Mouse (Mus musculus): ENCODE data around the gene Epb41l1. TPM values are rescaled to one million over a fixed set of nuclear protein-coding genes. Genes with fewer than 3 reads are reported as not detected.

The Epb41l1 gene
- polyA plus RNA-seq, 1 experiment from 2014 or later: 3.1 TPM

DNA sequence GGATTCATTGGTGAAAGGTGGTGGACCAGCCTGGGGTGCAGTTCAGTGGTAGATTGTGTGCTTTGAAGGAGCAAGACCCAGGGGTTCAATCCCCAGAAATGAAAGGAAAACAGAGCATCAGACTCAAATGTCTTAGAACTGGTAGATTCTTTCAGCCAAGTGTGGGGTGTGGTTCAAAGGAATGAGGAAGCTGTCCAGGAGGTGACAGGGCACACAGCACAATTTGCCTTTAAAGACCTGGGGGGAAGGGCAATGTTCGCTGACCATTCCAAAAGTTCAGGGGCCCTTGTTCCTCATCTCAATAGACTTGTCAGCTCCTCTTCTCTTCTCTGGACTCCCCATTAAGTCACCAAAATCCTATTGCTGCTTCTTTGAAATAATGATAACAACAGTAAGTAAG, 3.5 kb upstream of the Epb41l1 start:
- Histone ChIP-seq H3K9ac (ENCODE audit: low read length) (no peak overlapping the region), H3K4me3 (ENCODE audit: low read depth, low read length) (no peak overlapping the region), H3K4me1 (replicated peaks; ENCODE audit: control insufficient read depth, insufficient read depth, low read length) (no peaks in the 10 kb centered on the region), H3K36me3 (ENCODE audit: control insufficient read depth, insufficient read depth, low read length) (no peaks in the 10 kb centered on the region), H3K27ac (ENCODE audit: low read depth, low read length) (no peak overlapping the region), H3K27me3 (ENCODE audit: control insufficient read depth, insufficient read depth, low read length) (peaks cover 18% of the 10 kb centered on the region), H3K9me3 (ENCODE audit: control insufficient read depth, low read length) (no peaks in the 10 kb centered on the region), H3K4me2 (ENCODE audit: low read depth, low read length, severe bottlenecking) (no peak overlapping the region)
- WGBS: 50% methylated on average over 1 of the region's 1 CpGs
- ATAC-seq (replicated peaks; ENCODE audit: low FRiP score) (no peak), DNase-seq (ENCODE audit: low spot score) (no peak)

DNA sequence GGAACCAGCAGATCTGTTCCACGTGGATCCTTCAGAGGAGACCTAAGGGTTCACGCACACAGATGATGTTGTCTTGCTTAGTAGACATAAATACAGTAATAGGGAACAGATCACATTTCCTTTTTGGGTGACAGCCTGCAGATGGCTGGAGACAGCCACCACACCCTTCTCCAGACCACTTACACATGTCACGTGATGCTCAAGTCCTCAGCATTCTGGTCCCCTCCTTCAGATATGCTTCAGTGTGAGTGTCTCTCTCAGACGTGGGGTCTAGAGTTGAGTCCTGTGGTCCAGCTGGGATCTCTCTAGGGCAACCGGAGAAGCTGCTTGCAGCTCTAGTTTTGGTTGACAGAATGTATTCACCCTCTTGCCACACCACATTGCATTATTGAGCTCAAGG, 2.2 kb upstream of the Epb41l1 start:
- no peak overlapping the region for H3K4me3 ChIP-seq (ENCODE audit: low read depth, low read length)
- ATAC-seq (replicated peaks; ENCODE audit: low FRiP score) (no peak), DNase-seq (ENCODE audit: low spot score) (no peak)
- no peaks in the 10 kb centered on the region for H3K36me3 ChIP-seq (ENCODE audit: control insufficient read depth, insufficient read depth, low read length)
- H3K9ac ChIP-seq (ENCODE audit: low read length): no peak overlapping the region
- H3K4me1 ChIP-seq (replicated peaks; ENCODE audit: control insufficient read depth, insufficient read depth, low read length): no peaks in the 10 kb centered on the region; the same call in 1 of the 2 replicates
- H3K27me3 ChIP-seq (ENCODE audit: control insufficient read depth, insufficient read depth, low read length): peaks cover 26% of the 10 kb centered on the region
- no peak overlapping the region for H3K4me2 ChIP-seq (ENCODE audit: low read depth, low read length, severe bottlenecking)
- no peaks in the 10 kb centered on the region for H3K9me3 ChIP-seq (ENCODE audit: control insufficient read depth, low read length)
- 82% methylated on average over 5 of the region's 5 CpGs for WGBS
- H3K27ac ChIP-seq (ENCODE audit: low read depth, low read length): no peak overlapping the region

DNA sequence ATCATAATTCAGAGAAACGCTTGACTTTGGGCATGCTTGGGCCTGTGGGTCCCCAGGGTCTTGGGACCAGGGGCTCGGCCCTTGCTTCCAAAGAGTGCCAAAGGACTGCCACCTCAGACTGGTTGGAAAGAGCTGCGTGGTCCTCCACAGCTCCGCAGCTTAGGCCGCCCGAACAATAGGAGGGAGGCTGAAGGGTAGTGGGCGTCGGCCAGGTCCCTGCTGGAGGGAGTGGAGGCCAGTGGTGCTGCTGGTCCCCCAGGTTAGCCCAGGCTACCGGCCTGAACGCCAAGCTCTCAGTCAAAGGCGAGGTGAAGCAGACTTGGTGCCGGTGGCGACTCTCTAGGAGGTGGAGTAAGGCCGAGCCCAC, 399 bp upstream of the Epb41l1 start:
- Histone ChIP-seq H3K4me2 (ENCODE audit: low read depth, low read length, severe bottlenecking) (peak overlapping the region; percentile 100), H3K36me3 (ENCODE audit: control insufficient read depth, insufficient read depth, low read length) (no peaks in the 10 kb centered on the region), H3K4me1 (replicated peaks; ENCODE audit: control insufficient read depth, insufficient read depth, low read length) (no peaks in the 10 kb centered on the region; the same call in 1 of the 2 replicates), H3K9me3 (ENCODE audit: control insufficient read depth, low read length) (no peaks in the 10 kb centered on the region), H3K4me3 (ENCODE audit: low read depth, low read length) (peak overlapping the region; percentile 57), H3K27me3 (ENCODE audit: control insufficient read depth, insufficient read depth, low read length) (peaks cover 26% of the 10 kb centered on the region), H3K9ac (ENCODE audit: low read length) (peak overlapping the region; percentile 67), H3K27ac (ENCODE audit: low read depth, low read length) (no peak overlapping the region)
- ATAC-seq (replicated peaks; ENCODE audit: low FRiP score) (0 out of 2 replicates have a peak, but pooled peaks have one; percentile 22), DNase-seq (ENCODE audit: low spot score) (no peak)
- 5% methylated on average over 14 of the region's 14 CpGs for WGBS

DNA sequence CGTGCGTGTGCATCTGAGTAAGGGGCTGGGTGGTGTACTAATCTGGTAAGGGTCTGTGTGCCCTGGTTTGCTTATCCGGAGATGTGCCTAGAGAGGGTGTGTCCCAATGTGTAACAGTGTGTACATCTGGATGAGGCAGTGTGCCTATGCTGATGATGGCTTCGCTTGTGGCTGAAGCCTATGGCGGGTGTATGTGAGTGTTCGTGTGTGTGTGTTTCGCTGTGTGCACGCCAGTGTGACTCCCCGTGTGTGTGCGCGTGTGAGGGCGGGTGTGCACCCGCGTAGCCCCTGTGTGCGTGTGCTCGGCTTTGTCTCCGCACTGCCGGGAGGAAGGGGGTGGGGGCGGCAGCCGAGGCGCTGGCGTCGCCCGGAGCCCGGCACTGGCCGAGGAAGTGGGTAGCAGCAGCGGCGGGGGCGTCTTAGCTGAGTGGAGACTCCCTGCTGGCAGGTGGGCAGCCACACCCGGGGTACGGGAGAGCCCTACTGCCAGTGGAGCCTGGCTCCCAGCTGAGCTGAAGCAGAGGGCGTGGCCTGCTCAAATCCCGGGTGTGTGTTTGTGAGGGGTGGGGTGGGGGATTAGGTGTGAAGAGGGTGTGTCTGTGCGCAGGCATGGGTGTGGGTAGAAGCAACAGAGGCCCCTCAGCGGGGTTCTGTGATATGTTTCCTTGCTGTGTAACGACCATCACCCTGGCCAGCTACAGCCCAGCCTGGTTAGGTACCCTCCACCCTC, 837 bp downstream of the Epb41l1 start:
- DNase-seq (ENCODE audit: low spot score): peak; percentile 70
- WGBS: 1% methylated on average over 36 of the region's 36 CpGs

DNA sequence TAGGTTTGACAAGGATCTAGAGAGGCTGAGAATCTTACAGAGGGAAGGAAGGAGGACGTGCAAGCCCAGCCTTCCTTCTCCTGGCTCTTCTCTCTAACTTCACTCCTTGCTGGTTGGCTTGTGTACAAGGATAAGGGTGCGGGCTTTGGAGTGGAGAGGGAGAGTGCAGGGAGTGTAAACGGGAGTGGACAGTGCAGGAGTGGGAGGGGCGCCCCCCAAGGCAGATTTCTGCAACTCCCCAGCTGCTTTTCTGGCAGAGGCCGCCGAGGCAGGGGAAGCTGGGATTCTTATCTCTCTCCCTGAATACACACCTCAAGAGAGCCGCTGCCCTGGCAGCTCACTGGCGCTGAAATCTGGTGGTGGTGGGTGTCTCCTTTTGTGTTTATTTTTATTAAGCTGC, 1.9 kb downstream of the Epb41l1 start:
- no peaks in the 10 kb centered on the region for H3K36me3 ChIP-seq (ENCODE audit: control insufficient read depth, insufficient read depth, low read length)
- no peak overlapping the region for H3K4me3 ChIP-seq (ENCODE audit: low read depth, low read length)
- H3K27ac ChIP-seq (ENCODE audit: low read depth, low read length): no peak overlapping the region
- no peaks in the 10 kb centered on the region for H3K9me3 ChIP-seq (ENCODE audit: control insufficient read depth, low read length)
- no peak overlapping the region; the same call in 1 of the 2 replicates for H3K9ac ChIP-seq (ENCODE audit: low read length)
- peaks cover 26% of the 10 kb centered on the region for H3K27me3 ChIP-seq (ENCODE audit: control insufficient read depth, insufficient read depth, low read length)
- H3K4me1 ChIP-seq (replicated peaks; ENCODE audit: control insufficient read depth, insufficient read depth, low read length): no peaks in the 10 kb centered on the region; the same call in 1 of the 2 replicates
- WGBS: 11% methylated on average over 7 of the region's 8 CpGs
- DNase-seq (ENCODE audit: low spot score): no peak
- H3K4me2 ChIP-seq (ENCODE audit: low read depth, low read length, severe bottlenecking): peak overlapping the region; percentile 9; the same call in 1 of the 2 replicates
- ATAC-seq (replicated peaks; ENCODE audit: low FRiP score): no peak

More for the DNA sequence above, 837 bp downstream of the Epb41l1 start:
- H3K4me1 ChIP-seq (replicated peaks; ENCODE audit: control insufficient read depth, insufficient read depth, low read length): no peaks in the 10 kb centered on the region; the same call in 1 of the 2 replicates
- H3K4me3 ChIP-seq (ENCODE audit: low read depth, low read length): peak overlapping the region; percentile 57
- H3K9ac ChIP-seq (ENCODE audit: low read length): peak overlapping the region; percentile 67
- H3K4me2 ChIP-seq (ENCODE audit: low read depth, low read length, severe bottlenecking): peak overlapping the region; percentile 100
- peak; percentile 74 for ATAC-seq (replicated peaks; ENCODE audit: low FRiP score)
- H3K27ac ChIP-seq (ENCODE audit: low read depth, low read length): no peak overlapping the region
- H3K36me3 ChIP-seq (ENCODE audit: control insufficient read depth, insufficient read depth, low read length): no peaks in the 10 kb centered on the region
- no peaks in the 10 kb centered on the region for H3K9me3 ChIP-seq (ENCODE audit: control insufficient read depth, low read length)
- H3K27me3 ChIP-seq (ENCODE audit: control insufficient read depth, insufficient read depth, low read length): peaks cover 26% of the 10 kb centered on the region

DNA sequence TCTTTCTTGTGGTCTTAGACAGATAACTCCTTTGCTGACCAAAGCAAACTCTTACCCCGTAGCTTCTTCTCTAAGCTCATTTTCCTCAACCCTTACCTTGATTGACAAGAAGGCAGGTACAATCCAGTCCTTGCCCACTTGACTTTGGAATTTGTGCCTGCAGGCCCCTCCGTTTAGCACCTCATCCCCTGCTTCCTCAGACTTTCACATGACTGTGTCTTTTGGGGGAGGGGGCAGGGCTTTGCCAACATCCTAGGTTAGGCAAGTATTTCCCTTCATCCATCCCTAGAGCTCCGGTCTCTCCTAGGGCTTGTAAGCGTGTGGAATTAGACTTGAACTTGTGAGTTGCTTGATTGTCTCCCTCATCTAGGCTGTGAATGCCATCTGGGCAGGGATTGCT, 3.0 kb downstream of the Epb41l1 start:
- Histone ChIP-seq H3K27me3 (ENCODE audit: control insufficient read depth, insufficient read depth, low read length) (peaks cover 26% of the 10 kb centered on the region), H3K9me3 (ENCODE audit: control insufficient read depth, low read length) (no peaks in the 10 kb centered on the region), H3K4me1 (replicated peaks; ENCODE audit: control insufficient read depth, insufficient read depth, low read length) (no peaks in the 10 kb centered on the region; the same call in 1 of the 2 replicates), H3K4me3 (ENCODE audit: low read depth, low read length) (no peak overlapping the region), H3K36me3 (ENCODE audit: control insufficient read depth, insufficient read depth, low read length) (no peaks in the 10 kb centered on the region), H3K27ac (ENCODE audit: low read depth, low read length) (no peak overlapping the region), H3K9ac (ENCODE audit: low read length) (no peak overlapping the region), H3K4me2 (ENCODE audit: low read depth, low read length, severe bottlenecking) (no peak overlapping the region)
- 85% methylated on average over 4 of the region's 4 CpGs for WGBS
- no peak for ATAC-seq (replicated peaks; ENCODE audit: low FRiP score)
- no peak for DNase-seq (ENCODE audit: low spot score)

DNA sequence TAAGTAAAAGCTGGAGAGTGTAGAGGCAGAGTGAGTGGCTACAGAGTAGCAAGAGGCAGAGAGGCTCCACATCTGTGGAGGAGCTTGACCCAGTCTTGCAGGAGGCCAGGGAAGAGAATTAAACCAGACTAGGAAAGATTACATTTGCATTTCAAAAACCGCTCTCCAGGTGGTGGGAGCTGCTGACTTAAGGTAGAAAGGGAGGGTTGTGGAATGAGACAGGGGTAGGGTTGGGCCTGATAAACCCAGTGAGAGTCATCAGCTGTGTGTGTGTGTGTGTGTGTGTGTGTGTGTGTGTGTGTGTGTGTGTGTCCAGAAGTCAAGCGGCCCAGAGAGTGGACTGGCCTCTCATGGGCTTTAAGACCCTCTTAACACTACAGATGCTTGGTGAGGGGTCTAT, 4.9 kb downstream of the Epb41l1 start:
- H3K4me2 ChIP-seq (ENCODE audit: low read depth, low read length, severe bottlenecking): no peak overlapping the region
- WGBS: 17% methylated on average over 2 of the region's 2 CpGs
- peaks cover 16% of the 10 kb centered on the region for H3K27me3 ChIP-seq (ENCODE audit: control insufficient read depth, insufficient read depth, low read length)
- no peak overlapping the region for H3K9ac ChIP-seq (ENCODE audit: low read length)
- DNase-seq (ENCODE audit: low spot score) (no peak), ATAC-seq (replicated peaks; ENCODE audit: low FRiP score) (no peak)
- no peaks in the 10 kb centered on the region; the same call in 1 of the 2 replicates for H3K4me1 ChIP-seq (replicated peaks; ENCODE audit: control insufficient read depth, insufficient read depth, low read length)
- H3K36me3 ChIP-seq (ENCODE audit: control insufficient read depth, insufficient read depth, low read length): no peaks in the 10 kb centered on the region
- H3K4me3 ChIP-seq (ENCODE audit: low read depth, low read length): no peak overlapping the region
- H3K27ac ChIP-seq (ENCODE audit: low read depth, low read length): no peak overlapping the region
- H3K9me3 ChIP-seq (ENCODE audit: control insufficient read depth, low read length): no peaks in the 10 kb centered on the region

DNA sequence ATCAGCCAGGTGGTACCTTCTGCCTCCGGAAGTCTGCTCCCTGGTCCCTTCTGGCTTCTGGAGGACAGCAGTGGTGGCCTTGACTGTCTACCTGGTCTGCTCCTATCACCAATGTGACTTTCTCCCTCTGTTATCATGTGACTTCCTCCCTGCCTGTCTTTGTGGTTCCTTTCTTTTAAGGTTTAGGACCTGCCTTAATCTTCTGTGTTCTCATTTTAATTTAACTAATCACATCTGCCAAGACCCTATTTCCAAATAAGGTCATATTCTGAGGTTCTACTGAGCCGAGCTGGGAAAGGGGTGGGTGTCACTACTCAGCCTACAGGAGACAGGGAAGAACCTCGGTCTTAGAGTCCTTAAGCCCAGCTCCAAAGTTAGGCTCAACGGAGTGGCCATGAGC, 5.4 kb downstream of the Epb41l1 start:
- Histone ChIP-seq H3K9ac (ENCODE audit: low read length) (no peak overlapping the region), H3K4me1 (replicated peaks; ENCODE audit: control insufficient read depth, insufficient read depth, low read length) (no peaks in the 10 kb centered on the region; the same call in 1 of the 2 replicates), H3K27ac (ENCODE audit: low read depth, low read length) (no peak overlapping the region), H3K4me3 (ENCODE audit: low read depth, low read length) (no peak overlapping the region), H3K9me3 (ENCODE audit: control insufficient read depth, low read length) (no peaks in the 10 kb centered on the region), H3K27me3 (ENCODE audit: control insufficient read depth, insufficient read depth, low read length) (peaks cover 11% of the 10 kb centered on the region), H3K4me2 (ENCODE audit: low read depth, low read length, severe bottlenecking) (no peak overlapping the region), H3K36me3 (ENCODE audit: control insufficient read depth, insufficient read depth, low read length) (no peaks in the 10 kb centered on the region)
- 59% methylated on average over 4 of the region's 4 CpGs for WGBS
- ATAC-seq (replicated peaks; ENCODE audit: low FRiP score): no peak
- no peak for DNase-seq (ENCODE audit: low spot score)

DNA sequence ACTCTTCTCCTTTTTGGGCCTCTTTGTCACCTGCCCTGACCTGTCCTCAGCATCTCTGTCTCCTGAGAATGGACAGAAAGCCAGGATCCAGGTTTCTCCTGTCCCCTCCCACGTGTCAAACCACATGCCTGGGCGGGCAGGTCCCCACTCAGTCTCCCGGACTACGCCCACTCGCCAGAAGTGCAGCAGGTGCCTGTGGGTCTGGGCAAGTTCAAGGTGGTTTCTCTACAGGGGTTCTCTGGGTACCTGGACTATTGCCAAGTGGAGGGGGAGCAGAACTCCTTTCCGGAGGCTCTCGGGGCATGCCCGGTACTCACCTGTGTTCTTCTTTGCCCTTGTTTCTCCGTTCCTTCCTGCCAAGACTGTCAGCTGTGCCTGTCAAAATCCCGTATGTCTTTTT, 9.1 kb downstream of the Epb41l1 start:
- whole genome bisulfite sequencing: 84% methylated on average over 10 of the region's 10 CpGs
- no peak overlapping the region for H3K4me3 ChIP-seq (ENCODE audit: low read depth, low read length)

More for the DNA sequence above, 9.1 kb downstream of the Epb41l1 start:
- DNase-seq (ENCODE audit: low spot score) (no peak), ATAC-seq (replicated peaks; ENCODE audit: low FRiP score) (no peak)
- H3K36me3 ChIP-seq (ENCODE audit: control insufficient read depth, insufficient read depth, low read length): no peaks in the 10 kb centered on the region
- 0 out of 2 replicates have a peak, but pooled peaks cover 2% of the 10 kb centered on the region for H3K4me1 ChIP-seq (replicated peaks; ENCODE audit: control insufficient read depth, insufficient read depth, low read length)
- H3K27me3 ChIP-seq (ENCODE audit: control insufficient read depth, insufficient read depth, low read length): no peaks in the 10 kb centered on the region
- H3K9ac ChIP-seq (ENCODE audit: low read length): no peak overlapping the region
- H3K9me3 ChIP-seq (ENCODE audit: control insufficient read depth, low read length): no peaks in the 10 kb centered on the region
- H3K4me2 ChIP-seq (ENCODE audit: low read depth, low read length, severe bottlenecking): no peak overlapping the region
- no peak overlapping the region for H3K27ac ChIP-seq (ENCODE audit: low read depth, low read length)

Data from forebrain, embryonic 11.5 days (tissue).